Mouse (Mus musculus) ES-E14 (cell line): Measurements from ENCODE around the gene Rpl19.

Experiments
- CHD2 ChIP-seq: IDR thresholded peaks from 2 replicates; pipeline ENCODE4 v1.6.1; 2014; ENCODE audit warnings: mild to moderate bottlenecking, low read depth, low read length, inconsistent platforms
- HCFC1 ChIP-seq: IDR thresholded peaks from 2 replicates; pipeline ENCODE4 v1.6.1; 2012; ENCODE audit warnings: low read length, inconsistent platforms, borderline replicate concordance; ENCODE audit not compliant: insufficient read depth
- ZC3H11A ChIP-seq: IDR thresholded peaks from 2 replicates; pipeline ENCODE4 v1.6.1; 2012; ENCODE audit warnings: low read depth, mild to moderate bottlenecking, inconsistent platforms, low read length, borderline replicate concordance
- ZNF384 ChIP-seq: IDR thresholded peaks from 2 replicates; pipeline ENCODE4 v1.6.1; 2012; ENCODE audit warnings: low read depth, low read length, inconsistent platforms

GRCm38 (mm10) chr11:98052989-98053834, 26.7 kb downstream of the Rpl19 start, which contains the start of gene Stac2:
- TF ChIP-seq HCFC1 (no peak), ZC3H11A (no peak), CHD2 (no peak), ZNF384 (no peak)
